Mouse (Mus musculus) CH12.LX (cell line): ENCODE results near the gene Tbx10.
"Not testable (repeated sequence)": the region's sequence is repeated elsewhere in the genome, so short reads cannot be mapped to it uniquely, and the experiment has no call there.

Experiments
- BHLHE40 ChIP-seq: IDR thresholded peaks from 2 replicates; pipeline ENCODE4 v1.6.1; 2011; ENCODE audit warnings: mild to moderate bottlenecking, low read depth, low read length, improper control_type of control experiment
- CHD1 ChIP-seq: IDR thresholded peaks from 2 replicates; pipeline ENCODE4 v1.6.1; 2012; ENCODE audit warnings: low read depth, low read length, improper control_type of control experiment, inconsistent platforms
- CTCF ChIP-seq, 2 experiments: IDR thresholded peaks in 1 of 2; conservative IDR thresholded peaks in 1 of 2; 2 replicates each; pipeline ENCODE4 v1.5.1; 2011 to 2012; ENCODE audit warnings: low read depth in 2 of 2, low read length in 2 of 2, improper control_type of control experiment in 1 of 2, inconsistent platforms in 1 of 2, mild to moderate bottlenecking in 1 of 2, moderate library complexity in 1 of 2
- EP300 ChIP-seq: IDR thresholded peaks from 2 replicates; pipeline ENCODE4 v1.6.1; 2011; ENCODE audit warnings: low read length, improper control_type of control experiment
- MAX ChIP-seq: IDR thresholded peaks from 2 replicates; pipeline ENCODE4 v1.6.1; 2011; ENCODE audit warnings: low read length, improper control_type of control experiment
- MXI1 ChIP-seq: IDR thresholded peaks from 2 replicates; pipeline ENCODE4 v1.6.1; 2011; ENCODE audit warnings: mild to moderate bottlenecking, low read depth, low read length, improper control_type of control experiment
- MYC ChIP-seq: IDR thresholded peaks from 2 replicates; pipeline ENCODE4 v1.6.1; 2011; ENCODE audit warnings: low read depth, mild to moderate bottlenecking, improper control_type of control experiment, low read length
- POLR2A ChIP-seq: IDR thresholded peaks from 2 replicates; pipeline ENCODE4 v1.6.1; 2011; ENCODE audit warnings: low read depth, mild to moderate bottlenecking, improper control_type of control experiment, low read length
- POLR2AphosphoS2 ChIP-seq: IDR thresholded peaks from 2 replicates; pipeline ENCODE4 v1.6.1; 2011; ENCODE audit warnings: low read depth, low read length, improper control_type of control experiment
- SMC3 ChIP-seq: IDR thresholded peaks from 2 replicates; pipeline ENCODE4 v1.6.1; 2011; ENCODE audit warnings: low read depth, low read length, improper control_type of control experiment
- TCF12 ChIP-seq: IDR thresholded peaks from 2 replicates; pipeline ENCODE4 v1.6.1; 2014; ENCODE audit warnings: low read depth, mild to moderate bottlenecking, inconsistent platforms, low read length, improper control_type of control experiment
- ZNF384 ChIP-seq: IDR thresholded peaks from 2 replicates; pipeline ENCODE4 v1.6.1; 2012; ENCODE audit warnings: low read depth, low read length, improper control_type of control experiment, inconsistent platforms

- not testable (repeated sequence) for TF ChIP-seq MXI1; CTCF (conservative IDR thresholded peaks at IDR 0.05 in 1 of 2, IDR thresholded peaks at IDR 0.05 in 1 of 2; ENCODE audit: low read depth in 2 of 2, low read length in 2 of 2); POLR2A; POLR2AphosphoS2; BHLHE40; SMC3; MAX; EP300; MYC; CHD1; TCF12; ZNF384
Measured at GRCm38 (mm10) chr19:4041500-4041899, 48.9 kb downstream of the Tbx10 start.
